Mouse (Mus musculus) stomach, postnatal 0 days (tissue): ENCODE measurements around the gene Stap2.

ENCODE experiments used
- CTCF ChIP-seq: IDR thresholded peaks from 2 replicates; pipeline ENCODE4 v1.5.1; 2016; ENCODE audit warnings: antibody characterized with exemption, low read depth, mild to moderate bottlenecking, moderate library complexity
- EP300 ChIP-seq: optimal IDR thresholded peaks from 2 replicates; pipeline ENCODE3; 2016; ENCODE audit warnings: antibody characterized with exemption

DNA sequence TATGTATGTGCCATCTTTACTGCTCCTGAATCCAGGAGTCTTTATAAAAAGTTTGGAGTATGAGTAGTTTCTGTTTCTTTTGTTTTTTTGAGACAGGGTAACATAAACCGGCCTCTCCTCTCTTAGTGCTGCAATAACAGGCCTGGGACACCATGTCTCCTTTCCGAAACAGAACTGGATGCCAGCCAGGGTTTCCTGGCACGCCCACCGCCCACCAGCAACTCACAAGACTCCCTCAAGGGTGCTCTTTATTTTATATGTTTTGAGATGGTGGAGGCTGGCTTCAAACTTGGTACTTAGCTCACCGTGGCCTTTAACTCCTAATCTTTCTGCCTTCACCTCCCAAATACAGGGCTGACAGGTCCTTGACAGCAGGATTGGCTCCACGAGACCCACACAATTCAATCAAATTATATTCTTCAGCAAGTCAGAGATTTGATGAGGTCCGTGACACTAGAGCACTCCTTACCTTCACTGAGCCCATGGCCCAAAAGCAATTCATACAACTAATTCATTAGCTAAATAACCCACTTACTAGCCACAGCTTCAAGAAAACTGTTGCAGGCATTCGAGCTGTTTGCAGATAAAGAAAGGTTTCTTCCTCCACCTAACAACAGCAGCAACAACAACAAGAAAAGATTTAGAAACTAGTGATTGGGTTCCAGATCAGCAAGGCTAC lies 33.3 kb upstream of the Stap2 start:
- TF ChIP-seq CTCF = no peak
- TF ChIP-seq EP300 = no peak
